Mouse (Mus musculus) inflammation-experienced regulatory T-cells, adult 6 months (primary cell): ENCODE measurements around the gene Uba1. TPM values are rescaled to one million over a fixed set of nuclear protein-coding genes. Genes with fewer than 3 reads are reported as not detected.

ENCODE experiments used
- ATAC-seq: one replicate; pipeline ENCODE4 v1.8.0; 2017
- polyA plus RNA-seq, 3 experiments: library from polyadenylated mRNA; unstranded; fragments of 100-300 nt; shearing (Covaris generic); gene quantifications; one replicate each; pipeline ENCODE4 v1.2.1; 2017

Uba1 gene
- 100 to 1,000 TPM; 106 to 132 (median 118) TPM for polyA plus RNA-seq

DNA sequence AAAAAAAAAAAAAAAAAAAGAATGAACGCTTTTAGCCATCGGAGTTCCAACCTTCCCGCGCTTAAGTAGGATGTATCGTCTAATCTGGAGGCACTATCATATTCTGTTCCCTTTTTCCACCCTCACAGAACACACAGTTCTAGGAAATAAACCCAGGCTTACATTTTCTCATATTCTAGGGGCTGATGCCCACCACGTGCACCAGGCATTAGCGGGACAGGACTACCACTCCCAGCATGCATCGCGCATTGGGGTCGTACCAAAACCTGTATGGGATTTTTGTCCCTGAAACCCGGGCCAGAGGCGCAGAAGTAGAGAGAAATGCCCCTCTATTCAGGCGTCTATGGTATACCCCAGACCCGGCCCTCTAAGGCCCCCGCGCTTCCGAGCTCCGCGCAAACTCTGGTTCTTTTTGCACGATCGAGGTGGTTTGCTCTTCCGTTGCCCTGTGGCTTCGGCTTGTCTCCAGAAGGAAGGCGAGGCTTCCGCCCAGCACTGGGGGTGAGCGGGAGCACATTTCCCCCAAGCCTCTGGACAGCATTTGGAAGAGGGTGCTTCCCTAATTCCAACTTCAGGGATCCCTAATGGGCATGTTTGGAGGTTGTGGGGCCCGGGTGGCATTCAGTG, at the start of gene Uba1:
Gene Uba1 (plus strand): TSS at position 301 of the 627 bp plus-strand sequence.
- peak; percentile 88 for ATAC-seq

DNA sequence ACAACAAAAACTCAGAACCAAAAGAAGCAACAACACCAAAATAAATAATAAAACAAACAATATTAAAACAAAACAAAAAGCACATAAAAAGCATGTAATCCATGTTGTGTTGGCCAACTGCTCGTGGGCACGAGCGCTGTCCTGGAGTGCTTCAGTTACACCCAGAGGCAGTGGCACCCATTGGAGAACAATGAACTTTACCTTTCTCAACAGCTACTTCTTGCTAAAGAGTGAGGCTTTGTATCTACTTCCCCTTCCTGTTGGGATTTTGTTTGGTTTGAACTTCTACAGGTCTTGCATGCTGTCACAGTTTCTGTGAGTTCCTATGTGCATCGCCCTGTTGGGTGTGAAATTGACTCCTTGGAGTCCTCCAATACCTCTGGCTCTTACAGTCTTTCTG, 49.6 kb upstream of the Uba1 start:
- ATAC-seq: no peak

DNA sequence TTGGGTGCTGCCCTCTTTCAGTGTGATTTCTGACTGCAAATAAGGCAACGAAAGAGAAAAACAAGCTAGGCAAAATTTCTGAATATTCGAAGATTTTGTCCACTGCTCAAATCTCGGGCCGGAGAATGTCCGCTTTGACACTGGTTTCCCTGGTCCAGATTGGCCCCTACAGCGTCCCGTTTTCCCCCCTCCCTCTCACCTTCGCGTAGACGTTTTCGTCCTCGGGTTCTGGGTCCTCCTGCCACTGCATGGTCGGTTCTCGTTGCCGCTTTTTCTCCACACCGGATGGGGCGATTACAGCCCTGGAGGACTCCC, 41.3 kb upstream of the Uba1 start:
- peak; percentile 2 for ATAC-seq

- ATAC-seq: peak; percentile 93
Measured at GRCm38 (mm10) chrX:20617176-20617902, 40.8 kb upstream of the Uba1 start, which contains the start of the genes Rbm10 and Ndufb11. Gene Rbm10, plus strand, starts transcription at chrX:20617503. Gene Ndufb11, minus strand, starts transcription at chrX:20617619.

- no peak for ATAC-seq
Measured at GRCm38 (mm10) chrX:20617903-20618399, 40.2 kb upstream of the Uba1 start.

GRCm38 (mm10) chrX:20638141-20638540, 20.0 kb upstream of the Uba1 start:
- no peak for ATAC-seq

DNA sequence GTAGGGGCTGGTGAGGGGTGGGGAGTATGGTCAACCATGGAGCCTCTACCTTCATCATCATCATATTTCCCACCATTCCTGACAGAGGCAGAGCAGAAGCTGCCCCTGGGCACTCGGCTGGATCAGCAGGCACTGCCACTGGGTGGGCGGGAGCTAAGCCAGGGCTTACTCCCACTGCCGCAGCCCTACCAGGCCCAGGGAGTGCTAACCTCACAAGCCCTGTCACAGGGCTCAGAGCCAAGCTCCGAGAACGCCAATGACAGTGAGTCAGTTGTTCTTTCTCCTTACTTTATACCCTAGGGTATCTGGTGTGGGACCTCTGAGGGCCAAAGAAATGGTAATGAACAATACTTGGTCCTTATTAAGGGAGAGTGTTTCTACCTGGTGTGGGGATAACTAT, 13.3 kb upstream of the Uba1 start:
- ATAC-seq: no peak

DNA sequence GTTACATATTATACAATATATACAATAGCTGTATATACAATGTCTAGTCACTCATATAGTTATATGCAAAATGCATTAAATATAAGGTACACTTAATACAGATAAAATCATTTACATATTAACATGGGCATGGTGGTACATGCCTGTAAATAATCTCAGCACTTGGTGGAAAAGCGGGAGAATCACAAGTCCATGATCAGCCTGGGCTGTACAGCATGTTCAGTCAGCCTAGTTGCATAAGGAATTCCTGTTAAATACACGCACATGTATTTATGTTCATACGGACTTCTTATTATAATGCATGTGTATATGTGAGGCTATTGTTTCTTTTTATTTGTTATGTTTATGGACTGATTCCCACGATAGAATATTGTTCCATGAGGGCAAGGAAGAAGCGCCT, 533 bp upstream of the Uba1 start:
- no peak for ATAC-seq

DNA sequence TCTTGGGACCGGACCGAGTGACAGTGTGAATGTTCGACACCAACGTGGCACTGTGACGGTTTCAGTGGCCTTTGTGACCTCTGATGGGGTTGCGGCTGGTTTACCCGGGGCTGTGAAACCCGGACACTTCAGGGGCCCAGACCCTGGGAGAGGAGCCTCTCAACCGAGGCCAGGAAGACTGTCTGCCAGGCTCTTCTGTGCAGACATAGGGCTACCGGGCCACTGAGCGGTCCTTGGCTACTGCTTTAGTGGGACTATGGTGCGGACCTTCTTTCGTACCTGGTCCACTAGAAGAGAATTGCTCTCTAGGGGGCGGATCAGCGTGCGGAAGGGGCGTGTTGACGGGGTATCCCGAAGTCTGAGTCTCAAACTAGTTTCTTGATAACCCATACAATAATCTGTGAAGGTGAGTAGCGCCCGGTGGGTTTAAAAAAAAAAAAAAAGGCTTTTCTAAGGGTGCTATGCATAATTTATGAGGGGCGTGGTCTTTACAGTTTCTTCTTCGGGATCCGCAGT, 823 bp downstream of the Uba1 start:
- no peak for ATAC-seq

GRCm38 (mm10) chrX:20662317-20662715, 4.2 kb downstream of the Uba1 start:
- ATAC-seq: no peak

DNA sequence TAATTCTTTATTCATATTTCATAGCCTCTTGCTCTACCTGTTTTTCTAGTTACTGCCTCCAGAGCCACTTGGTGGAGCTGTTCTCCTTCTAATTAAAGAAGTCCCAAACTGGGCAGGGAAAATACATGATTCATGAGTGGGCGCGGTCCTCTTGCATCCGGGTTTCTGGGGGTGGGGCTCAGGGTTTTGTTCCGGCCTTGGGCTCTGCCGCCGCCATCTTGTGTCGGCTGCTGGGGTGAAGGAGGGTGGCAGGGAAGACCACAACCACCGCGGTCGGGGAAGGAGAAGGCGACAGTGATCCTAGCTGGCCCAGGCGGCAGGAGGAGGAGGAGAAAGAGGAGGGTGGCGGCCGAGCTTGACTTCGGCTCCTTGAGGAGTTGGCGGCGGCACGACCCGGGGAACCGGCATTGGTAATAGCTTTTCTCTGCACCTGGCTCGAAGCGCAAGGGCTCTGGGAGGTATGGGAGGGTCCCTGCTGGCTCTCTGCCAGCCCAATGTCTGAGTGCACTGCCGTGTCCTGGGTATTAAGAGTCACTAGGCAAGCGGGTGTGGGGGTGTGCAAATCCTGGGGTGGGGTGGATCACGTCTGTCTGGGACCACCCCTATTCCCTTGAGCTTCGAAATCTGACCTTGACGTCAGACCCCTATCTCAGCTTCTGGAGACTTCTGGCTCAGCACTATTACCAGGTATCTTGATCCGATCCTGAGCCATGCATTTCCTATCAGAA, 4.8 kb downstream of the Uba1 start:
- peak; percentile 70 for ATAC-seq

- peak; percentile 4 for ATAC-seq
Measured at GRCm38 (mm10) chrX:20663444-20663790, 5.3 kb downstream of the Uba1 start.

- ATAC-seq: peak; percentile 88
Measured at GRCm38 (mm10) chrX:20687519-20688067, 29.5 kb downstream of the Uba1 start, which contains the start of gene Cdk16. Gene Cdk16, plus strand, starts transcription at chrX:20687954.

DNA sequence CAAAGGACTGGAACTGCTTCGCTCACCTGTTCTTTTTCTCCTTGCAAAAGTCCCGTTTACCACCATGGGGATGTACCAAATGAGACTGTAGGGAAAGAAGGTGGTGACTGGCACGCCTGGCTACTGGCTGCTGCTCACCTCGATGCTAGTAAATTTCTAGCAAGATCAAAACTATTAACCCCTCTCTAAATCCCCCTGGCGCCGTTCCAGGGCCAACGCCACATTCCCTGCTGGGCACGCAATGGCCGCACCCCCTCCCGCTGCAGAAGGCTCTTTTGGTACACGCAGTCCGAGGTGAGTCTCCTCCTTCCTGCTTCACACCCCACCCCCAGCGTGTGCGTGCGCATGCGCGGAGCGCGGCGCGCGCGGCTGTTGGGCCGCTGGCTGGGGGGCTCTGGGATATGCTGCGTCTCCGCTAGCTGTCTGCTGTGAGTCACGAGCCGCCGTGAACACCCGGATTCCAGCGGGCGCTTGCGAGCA, 30.0 kb downstream of the Uba1 start:
- ATAC-seq: peak; percentile 69

- peak; percentile 20 for ATAC-seq
Measured at GRCm38 (mm10) chrX:20688615-20689014, 30.5 kb downstream of the Uba1 start.

DNA sequence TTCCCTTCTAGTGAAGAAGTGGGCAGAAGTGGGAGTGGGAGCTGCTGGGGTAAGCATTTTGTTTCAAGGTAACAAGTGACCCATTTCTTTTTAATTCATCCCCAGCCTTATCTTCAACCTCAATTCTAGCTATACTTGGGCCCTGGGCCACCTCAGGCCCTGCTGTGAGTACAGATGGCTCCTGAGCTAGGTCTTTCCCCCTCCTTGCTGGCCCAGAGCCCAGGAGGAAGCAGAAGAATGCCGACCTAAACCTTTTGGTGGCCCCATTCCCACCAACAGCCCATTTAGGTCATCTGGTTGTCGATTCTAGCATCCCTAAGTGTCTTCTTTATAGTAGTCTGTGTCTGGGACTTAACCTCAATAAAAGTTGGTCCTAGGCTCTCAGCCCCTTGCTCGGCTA, 33.4 kb downstream of the Uba1 start:
- ATAC-seq: no peak

DNA sequence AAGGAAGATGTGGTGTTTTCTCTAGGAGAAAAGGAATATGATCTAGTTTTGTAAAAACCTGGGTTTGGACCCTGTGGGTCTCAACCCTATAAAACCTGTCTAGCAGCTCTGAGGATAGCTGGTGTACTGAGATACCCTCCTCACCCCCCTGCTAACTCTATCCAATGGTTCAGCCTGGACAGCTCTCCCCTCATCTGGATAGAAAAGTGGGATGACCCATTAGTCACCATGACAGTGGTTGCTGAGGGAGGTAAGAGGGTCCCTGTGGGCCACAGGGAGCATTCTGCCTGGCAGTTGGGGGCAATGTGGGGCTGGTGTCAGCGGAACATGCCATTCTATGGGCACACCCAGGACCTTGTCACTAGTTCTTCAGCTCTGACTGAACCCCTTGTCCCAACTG, 34.5 kb downstream of the Uba1 start:
- ATAC-seq: no peak

GRCm38 (mm10) chrX:20695842-20696241, 37.7 kb downstream of the Uba1 start:
- ATAC-seq: no peak

GRCm38 (mm10) chrX:20703741-20704290, 45.7 kb downstream of the Uba1 start, which contains the start of gene Usp11:
Gene Usp11, plus strand, starts transcription at chrX:20703906.
- ATAC-seq: no peak

DNA sequence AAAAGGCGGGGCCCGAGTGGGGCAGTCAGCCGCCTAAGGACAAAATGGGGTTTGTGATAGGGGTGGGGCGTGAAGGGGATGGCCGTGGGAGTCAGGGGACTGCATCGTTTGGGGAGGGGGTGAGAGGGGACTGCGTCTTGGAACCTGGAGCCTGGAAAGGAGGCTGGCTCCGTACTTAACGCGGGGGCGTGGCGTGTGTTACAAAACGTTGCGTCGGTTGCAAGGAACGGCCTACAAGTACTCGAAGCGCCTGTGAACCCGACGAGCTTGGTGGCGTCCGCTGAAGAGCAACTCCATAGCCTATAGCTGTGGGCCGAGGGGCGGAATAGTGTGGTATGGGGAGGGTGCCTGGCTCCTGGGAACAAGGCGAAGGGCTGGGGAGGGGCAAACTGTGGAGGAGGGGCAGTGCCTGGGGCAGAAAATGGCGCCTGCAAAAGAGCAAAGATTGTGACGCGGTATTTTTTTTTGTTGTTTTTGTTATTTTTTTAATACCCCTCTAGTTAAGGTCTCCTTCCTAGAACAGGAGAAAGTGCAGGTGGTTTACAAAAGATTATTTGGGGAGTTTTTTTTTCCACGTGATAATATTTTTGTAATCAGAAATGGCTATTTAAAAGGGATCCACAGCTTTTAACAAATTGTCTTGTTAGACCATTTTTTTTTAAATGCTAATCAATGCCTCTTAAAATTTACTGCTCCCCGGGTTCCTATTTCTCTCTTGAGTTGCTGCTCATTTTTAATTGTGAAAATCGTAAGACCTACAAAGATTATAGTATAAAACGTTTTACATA, 46.4 kb downstream of the Uba1 start:
- peak; percentile 85 for ATAC-seq

- ATAC-seq: no peak
Measured at GRCm38 (mm10) chrX:20705083-20705402, 46.9 kb downstream of the Uba1 start.

DNA sequence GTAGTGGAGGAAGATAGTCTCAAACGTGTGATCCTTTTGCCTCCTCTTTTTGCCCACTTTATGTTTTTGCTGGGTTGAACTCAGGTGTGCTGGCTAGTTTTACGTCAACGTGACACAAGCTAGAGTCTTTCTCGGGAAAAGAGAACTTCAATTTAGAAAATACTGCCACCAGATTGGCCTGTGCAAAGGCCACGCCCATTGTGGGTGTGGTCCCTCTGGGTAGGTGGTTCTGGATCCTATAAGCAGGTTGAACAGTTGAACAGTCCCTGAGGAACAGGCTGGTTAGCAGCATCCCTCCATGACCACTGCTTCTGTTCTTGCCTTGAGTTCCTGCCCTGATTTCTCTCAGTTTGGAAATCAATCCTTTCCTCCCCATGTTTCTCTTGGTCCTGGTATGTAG, 70.6 kb downstream of the Uba1 start:
- ATAC-seq: no peak
